Mouse (Mus musculus) embryonic facial prominence, embryonic 10.5 days (tissue): Measurements from ENCODE around the gene Maco1. TPM values are rescaled to one million over a fixed set of nuclear protein-coding genes. Genes with fewer than 3 reads are reported as not detected.

Experiments used
- DNase-seq: peaks from one replicate; pipeline ENCODE4 v3.0.0-alpha.2; 2017; ENCODE audit warnings: low spot score
- H3K27ac ChIP-seq: fragments of 300-500 bp; sonication (generic); replicated peaks from 2 replicates; pipeline ENCODE4 v1.5.1; 2016; ENCODE audit warnings: mild to moderate bottlenecking
- H3K27me3 ChIP-seq: fragments of 300-500 bp; sonication (generic); replicated peaks from 2 replicates; pipeline ENCODE4 v1.6.1; 2016; ENCODE audit warnings: low read depth, mild to moderate bottlenecking; ENCODE audit not compliant: poor library complexity, severe bottlenecking
- H3K36me3 ChIP-seq: fragments of 300-500 bp; sonication (generic); replicated peaks from 2 replicates; pipeline ENCODE4 v1.6.1; 2016; ENCODE audit warnings: mild to moderate bottlenecking, moderate library complexity
- H3K4me1 ChIP-seq: fragments of 300-500 bp; sonication (generic); 2 replicates; pipeline ENCODE4 v1.6.1; 2016
- H3K4me3 ChIP-seq: fragments of 300-500 bp; sonication (generic); 2 replicates; pipeline ENCODE4 v1.5.1; 2016; ENCODE audit warnings: mild to moderate bottlenecking, moderate library complexity
- H3K9me3 ChIP-seq: fragments of 300-500 bp; sonication (generic); 2 replicates; pipeline ENCODE4 v1.6.1; 2016; ENCODE audit warnings: mild to moderate bottlenecking
- WGBS: fragments of 180-500 bp; shearing (Covaris S2); methylation state at CpG from one replicate; pipeline ENCODE4 v1.1.7; 2016; 5-methylcytosine and 5-hydroxymethylcytosine counted together
- polyA plus RNA-seq: library from polyadenylated mRNA; unstranded; fragments of >200 nt; fragmentation: Nextera tagmentation; extraction: Ambion mirVana; gene quantifications from 2 replicates; pipeline ENCODE4 v1.2.1, GENCODE M21; 2016

Gene Maco1
- polyA plus RNA-seq, 1 experiment from 2014 or later, result 42.5 TPM

DNA sequence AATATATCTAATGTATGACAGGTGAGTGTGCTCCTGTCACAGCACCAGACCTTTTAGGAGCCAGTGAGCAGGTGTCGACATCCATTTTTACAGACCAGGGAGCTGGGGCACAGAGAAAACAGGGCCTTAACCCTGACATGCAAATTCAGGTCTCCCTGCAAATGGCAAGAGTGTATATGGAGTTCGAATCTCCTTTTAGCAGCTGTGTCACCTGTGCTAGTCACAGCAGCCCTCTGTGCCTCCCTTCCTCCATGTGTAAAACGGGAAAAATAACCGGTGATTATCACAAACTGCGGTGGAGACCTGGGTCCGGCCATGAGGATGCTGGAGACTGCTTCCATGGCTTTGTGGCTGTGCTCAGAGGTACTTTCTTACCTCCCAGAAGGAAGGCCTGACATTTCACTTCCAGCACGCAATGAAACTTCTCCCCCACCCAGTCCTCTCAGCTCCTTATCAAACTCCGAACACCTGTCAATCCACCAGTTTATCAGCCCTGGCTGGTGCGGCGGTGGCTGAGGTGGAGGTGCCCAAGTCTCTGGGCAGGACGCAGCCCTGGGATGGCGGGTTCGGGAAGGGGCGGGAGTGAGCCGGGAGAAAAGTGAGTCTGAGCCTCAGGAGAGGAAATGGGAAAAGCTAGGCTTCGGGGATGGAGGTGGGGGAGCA lies 16.1 kb upstream of the Maco1 start:
- DNase-seq, result peak; percentile 38
- 8% methylated on average over 16 of the region's 16 CpGs for WGBS
- Histone ChIP-seq H3K27me3 (peaks cover 41% of the 10 kb centered on the region), H3K4me3 (peak overlapping the region; percentile 43), H3K4me1 (peaks cover 37% of the 10 kb centered on the region), H3K9me3 (no peaks in the 10 kb centered on the region), H3K27ac (peak overlapping the region; percentile 36; the same call in 1 of the 2 replicates), H3K36me3 (no peaks in the 10 kb centered on the region)

GRCm38 (mm10) chr4:134868490-134868889 lies 15.3 kb upstream of the Maco1 start:
- Histone ChIP-seq H3K4me3 (0 out of 2 replicates have a peak overlapping the region, but pooled peaks have one; percentile 3), H3K4me1 (peaks cover 37% of the 10 kb centered on the region), H3K36me3 (no peaks in the 10 kb centered on the region), H3K9me3 (no peaks in the 10 kb centered on the region), H3K27me3 (peaks cover 41% of the 10 kb centered on the region), H3K27ac (peak overlapping the region; percentile 10)
- 19% methylated on average over 9 of the region's 9 CpGs for WGBS
- no peak for DNase-seq

- peaks cover 37% of the 10 kb centered on the region for H3K4me1 ChIP-seq
- 84% methylated on average over 10 of the region's 10 CpGs for WGBS
- DNase-seq, result no peak
- H3K27me3 ChIP-seq, result peaks cover 41% of the 10 kb centered on the region
- no peaks in the 10 kb centered on the region for H3K36me3 ChIP-seq
- peak overlapping the region; percentile 10 for H3K27ac ChIP-seq
- no peaks in the 10 kb centered on the region for H3K9me3 ChIP-seq
- 0 out of 2 replicates have a peak overlapping the region, but pooled peaks have one; percentile 3 for H3K4me3 ChIP-seq
These were observed 14.9 kb upstream of the Maco1 start for GRCm38 (mm10) chr4:134868065-134868464.

DNA sequence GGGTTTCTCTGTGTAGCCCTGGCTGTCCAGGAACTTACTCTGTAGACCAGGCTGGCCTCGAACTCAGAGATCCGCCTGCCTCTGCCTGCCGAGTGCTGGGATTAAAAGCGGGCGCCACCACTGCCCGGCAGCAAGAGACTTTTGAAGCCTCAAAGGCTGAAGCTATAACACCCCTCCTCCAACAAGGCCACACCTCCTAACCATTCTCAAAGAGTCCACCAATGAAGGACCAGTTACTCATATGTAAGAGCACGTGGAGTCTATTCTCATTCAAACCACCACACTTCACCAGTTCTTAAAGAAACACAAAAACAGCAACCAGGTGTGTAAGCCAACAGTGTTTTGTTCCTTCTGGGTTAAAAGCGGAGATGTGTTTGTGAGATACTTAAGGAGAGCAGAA lies 14.5 kb upstream of the Maco1 start:
- no peak for DNase-seq
- Histone ChIP-seq H3K27me3 (peaks cover 41% of the 10 kb centered on the region), H3K36me3 (no peaks in the 10 kb centered on the region), H3K4me3 (no peak overlapping the region), H3K27ac (no peak overlapping the region), H3K4me1 (peaks cover 37% of the 10 kb centered on the region), H3K9me3 (no peaks in the 10 kb centered on the region)
- 88% methylated on average over 8 of the region's 8 CpGs for WGBS

DNA sequence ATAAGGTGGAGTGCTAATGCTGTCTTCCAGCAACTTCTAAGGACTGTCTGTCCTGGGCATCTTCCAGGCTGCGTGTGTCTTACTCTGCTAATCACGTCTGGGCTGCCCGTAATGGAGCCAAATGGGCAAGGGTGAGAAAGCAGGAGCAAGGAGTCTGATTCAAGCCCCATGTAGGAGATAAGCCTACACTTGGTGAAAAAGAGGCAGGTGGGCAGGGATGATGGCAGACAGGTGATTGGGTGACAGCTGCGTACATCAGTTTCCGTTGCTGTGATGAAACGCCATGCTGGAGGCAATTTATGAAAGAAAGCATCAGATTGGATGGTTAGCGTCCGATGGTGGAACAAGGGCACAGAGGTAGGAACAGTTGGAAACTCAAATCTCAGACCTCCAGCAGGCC lies 14.1 kb upstream of the Maco1 start:
- peaks cover 41% of the 10 kb centered on the region for H3K27me3 ChIP-seq
- H3K9me3 ChIP-seq, result no peaks in the 10 kb centered on the region
- no peak overlapping the region for H3K4me3 ChIP-seq
- WGBS, result 95% methylated on average over 8 of the region's 8 CpGs
- no peaks in the 10 kb centered on the region for H3K36me3 ChIP-seq
- no peak for DNase-seq
- H3K27ac ChIP-seq, result no peak overlapping the region
- H3K4me1 ChIP-seq, result peaks cover 35% of the 10 kb centered on the region

DNA sequence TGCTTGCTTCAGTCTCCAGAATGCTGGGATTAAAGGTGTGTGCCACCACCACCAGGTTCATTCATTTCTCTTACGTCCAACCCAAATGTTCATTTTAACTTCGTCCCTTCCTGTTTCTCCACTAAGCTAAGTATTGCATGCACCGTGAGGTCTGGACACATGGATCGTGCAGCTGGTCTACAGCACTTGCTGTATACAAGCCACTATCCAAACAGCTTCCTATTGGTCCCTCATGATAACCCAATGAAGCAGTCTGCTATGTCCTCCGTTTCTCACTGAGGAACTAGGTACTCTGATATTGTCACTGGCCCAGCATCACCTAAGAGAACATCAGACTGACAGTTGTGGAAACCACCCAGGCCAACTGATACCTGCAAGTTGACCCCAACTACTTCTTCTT lies 12.6 kb upstream of the Maco1 start:
- Histone ChIP-seq H3K9me3 (no peaks in the 10 kb centered on the region), H3K27ac (no peak overlapping the region), H3K4me3 (no peak overlapping the region), H3K4me1 (peaks cover 27% of the 10 kb centered on the region), H3K36me3 (no peaks in the 10 kb centered on the region), H3K27me3 (peaks cover 38% of the 10 kb centered on the region)
- DNase-seq, result no peak
- WGBS, result 90% methylated on average over 5 of the region's 5 CpGs

GRCm38 (mm10) chr4:134865340-134865739 lies 12.2 kb upstream of the Maco1 start:
- no peak overlapping the region for H3K4me3 ChIP-seq

DNA sequence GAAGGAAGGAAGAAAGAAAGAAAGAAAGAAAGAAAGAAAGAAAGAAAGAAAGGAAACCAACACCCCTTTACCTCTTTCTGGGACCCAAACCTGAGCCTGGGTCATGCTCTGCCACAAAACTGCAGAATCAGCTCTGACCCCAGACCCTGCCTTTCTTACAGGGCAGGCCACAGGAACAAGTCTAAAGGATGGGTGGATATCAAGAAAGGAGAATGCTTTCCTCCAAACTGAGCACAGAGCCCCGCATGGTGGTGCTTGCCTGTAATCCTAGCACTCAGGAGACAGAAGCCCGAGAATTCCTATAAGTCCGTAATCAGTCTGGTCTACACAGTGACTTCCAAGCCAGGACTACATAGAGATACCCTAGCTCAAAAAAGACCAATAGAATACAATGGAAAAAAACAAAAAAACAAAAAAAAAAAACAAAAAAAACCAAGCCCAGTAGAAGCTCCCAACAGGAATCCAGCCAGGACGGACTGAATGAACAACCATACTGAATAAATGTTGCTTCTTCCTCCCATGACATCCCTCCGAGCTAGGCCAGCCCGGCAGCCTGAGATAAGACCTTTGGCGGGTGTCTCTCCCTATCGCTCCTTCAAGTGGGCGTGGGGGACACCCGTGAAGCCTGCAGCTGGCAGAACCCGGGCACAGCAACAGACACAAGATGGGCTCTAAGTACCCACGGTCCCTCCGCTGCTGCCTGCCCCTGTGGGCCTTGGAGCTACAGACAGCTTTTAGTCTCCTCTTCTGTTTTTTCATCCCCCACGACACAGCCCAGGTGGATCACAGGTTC lies 11.0 kb upstream of the Maco1 start, which contains the start of gene Rhd:
TSS of gene Rhd (plus strand) at position 600 of the 793 bp plus-strand sequence.
- H3K27ac ChIP-seq, result no peak within 1 kb of the TSS
- WGBS, result 66% methylated on average over 14 of the region's 14 CpGs
- peak within 1 kb of the TSS; percentile 30; the same call in 1 of the 2 replicates for H3K4me3 ChIP-seq
- H3K9me3 ChIP-seq, result no peaks in the 10 kb centered on the region
- peaks cover 15% of the 10 kb centered on the region for H3K4me1 ChIP-seq
- H3K36me3 ChIP-seq, result no peaks in the 10 kb centered on the region
- DNase-seq, result no peak
- H3K27me3 ChIP-seq, result peaks cover 21% of the 10 kb centered on the region

More at GRCm38 (mm10) chr4:134865340-134865739, 12.2 kb upstream of the Maco1 start:
- DNase-seq, result no peak
- H3K4me1 ChIP-seq, result peaks cover 24% of the 10 kb centered on the region
- no peaks in the 10 kb centered on the region for H3K9me3 ChIP-seq
- H3K27me3 ChIP-seq, result peaks cover 33% of the 10 kb centered on the region
- H3K27ac ChIP-seq, result no peak overlapping the region
- WGBS, result 74% methylated on average over 6 of the region's 6 CpGs
- no peaks in the 10 kb centered on the region for H3K36me3 ChIP-seq

DNA sequence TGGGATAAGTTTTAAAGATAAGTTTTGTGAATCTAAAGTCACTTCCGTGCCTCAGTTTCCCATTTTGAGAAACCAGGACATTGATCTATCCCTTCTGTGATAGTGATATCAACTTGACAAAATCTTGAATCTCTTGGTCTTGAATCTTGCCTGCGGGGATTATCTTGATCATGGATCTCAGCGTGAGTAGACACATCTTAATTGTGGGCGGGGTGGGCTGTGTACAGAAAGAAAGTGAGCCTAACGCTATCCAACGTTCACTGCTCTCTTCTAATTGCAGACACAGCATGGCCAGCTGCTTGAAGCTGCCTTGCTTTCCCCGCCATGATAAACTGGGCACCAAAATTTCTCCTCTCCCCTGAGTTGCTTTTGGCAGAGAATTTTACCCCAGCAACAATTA lies 9.9 kb upstream of the Maco1 start:
- Histone ChIP-seq H3K36me3 (no peaks in the 10 kb centered on the region), H3K4me1 (peaks cover 5% of the 10 kb centered on the region; the same call in 1 of the 2 replicates), H3K27me3 (peaks cover 10% of the 10 kb centered on the region), H3K4me3 (no peak overlapping the region), H3K27ac (no peak overlapping the region), H3K9me3 (no peaks in the 10 kb centered on the region)
- 87% methylated on average over 7 of the region's 7 CpGs for WGBS
- no peak for DNase-seq

- WGBS, result 84% methylated on average over 6 of the region's 6 CpGs
- Histone ChIP-seq H3K4me1 (peaks cover 5% of the 10 kb centered on the region), H3K9me3 (no peaks in the 10 kb centered on the region), H3K4me3 (no peak overlapping the region), H3K27ac (no peak overlapping the region), H3K27me3 (peaks cover 3% of the 10 kb centered on the region; the same call in 1 of the 2 replicates), H3K36me3 (no peaks in the 10 kb centered on the region)
- no peak for DNase-seq
These were observed 8.7 kb upstream of the Maco1 start for GRCm38 (mm10) chr4:134861884-134862283.

- H3K4me1 ChIP-seq, result peaks cover 32% of the 10 kb centered on the region
- DNase-seq, result no peak
- no peak overlapping the region for H3K27ac ChIP-seq
- no peaks in the 10 kb centered on the region for H3K36me3 ChIP-seq
- H3K27me3 ChIP-seq, result peaks cover 29% of the 10 kb centered on the region
- 86% methylated on average over 4 of the region's 4 CpGs for WGBS
- no peak overlapping the region for H3K4me3 ChIP-seq
- H3K9me3 ChIP-seq, result no peaks in the 10 kb centered on the region
These were observed 5.3 kb upstream of the Maco1 start for GRCm38 (mm10) chr4:134858494-134858893.

DNA sequence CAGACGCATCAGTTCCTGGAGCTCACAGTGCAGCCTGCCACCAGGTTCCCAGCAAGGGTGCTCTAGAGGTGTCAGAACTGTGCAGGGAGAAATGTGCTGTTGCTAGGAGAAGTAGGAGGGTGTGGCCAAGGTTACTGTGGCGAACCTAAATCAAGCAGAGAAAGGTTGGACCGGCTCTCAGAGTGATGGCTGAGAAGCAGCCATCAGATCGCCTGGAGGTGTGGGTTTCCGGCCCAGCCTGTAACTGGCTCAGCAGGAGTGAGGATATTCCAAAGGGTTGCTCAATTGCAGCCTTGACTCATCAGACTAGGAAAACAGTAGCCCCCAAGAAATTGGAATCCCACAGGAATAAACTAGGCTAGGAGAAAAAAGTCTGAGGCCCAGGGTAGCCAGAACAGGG lies 3.4 kb upstream of the Maco1 start:
- Histone ChIP-seq H3K27ac (peak overlapping the region; percentile 60; the same call in 1 of the 2 replicates), H3K27me3 (peaks cover 29% of the 10 kb centered on the region), H3K9me3 (no peaks in the 10 kb centered on the region), H3K36me3 (no peaks in the 10 kb centered on the region), H3K4me1 (peaks cover 39% of the 10 kb centered on the region), H3K4me3 (no peak overlapping the region)
- WGBS, result 21% methylated on average over 5 of the region's 5 CpGs
- DNase-seq, result no peak
